Mouse (Mus musculus) 3T3-L1 (cell line): Measurements from ENCODE around the gene Cyp2c39.
"Not testable (repeated sequence)": the region's sequence is repeated elsewhere in the genome, so short reads cannot be mapped to it uniquely, and the experiment has no call there.

ENCODE experiments used
- DNase-seq: peaks from one replicate; pipeline ENCODE4 v3.0.0-alpha.2; 2015; ENCODE audit warnings: low read depth, low spot score

Gene Cyp2c39

DNA sequence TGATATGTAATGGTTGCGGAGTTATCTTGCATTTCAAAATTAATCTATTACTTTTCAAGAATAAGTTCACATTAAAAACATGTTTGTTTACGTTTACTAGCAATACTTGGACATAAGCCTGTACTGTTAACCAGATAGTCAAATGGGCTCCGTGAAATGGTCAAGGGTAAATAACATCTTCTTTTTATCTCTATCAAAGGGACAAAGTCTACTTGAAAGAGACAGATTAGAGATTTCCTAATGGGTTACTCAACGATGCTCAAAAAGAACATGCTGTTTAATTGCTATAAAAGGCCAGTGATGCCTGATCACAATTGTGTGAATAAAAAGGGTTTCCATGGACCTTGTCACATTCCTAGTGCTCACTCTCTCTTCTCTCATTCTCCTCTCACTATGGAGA lies at the start of gene Cyp2c39:
TSS of gene Cyp2c39 (plus strand) at position 329 of the 400 bp plus-strand sequence.
- DNase-seq = no peak

DNA sequence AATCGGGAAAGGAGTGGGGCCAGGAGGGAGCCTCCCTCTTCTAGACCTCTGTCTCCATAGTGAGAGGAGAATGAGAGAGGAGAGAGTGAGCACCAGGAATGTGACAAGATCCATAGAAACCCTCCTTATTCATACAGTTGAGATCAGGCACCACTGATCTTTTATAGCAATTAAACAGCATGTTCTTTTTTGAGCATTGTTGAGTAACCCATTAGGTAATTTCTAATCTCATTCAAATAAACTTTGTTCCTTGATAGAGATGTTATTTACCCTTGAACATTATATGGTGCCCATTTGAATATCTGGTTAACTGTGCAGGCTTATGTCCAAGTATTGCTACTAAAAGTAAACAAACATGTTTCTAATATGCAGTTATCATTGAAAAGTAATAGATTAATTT lies 47.7 kb upstream of the Cyp2c39 start, which contains the start of gene Cyp2c38:
TSS of gene Cyp2c38 (minus strand) at position 135 of the 400 bp plus-strand sequence.
- no peak for DNase-seq

DNA sequence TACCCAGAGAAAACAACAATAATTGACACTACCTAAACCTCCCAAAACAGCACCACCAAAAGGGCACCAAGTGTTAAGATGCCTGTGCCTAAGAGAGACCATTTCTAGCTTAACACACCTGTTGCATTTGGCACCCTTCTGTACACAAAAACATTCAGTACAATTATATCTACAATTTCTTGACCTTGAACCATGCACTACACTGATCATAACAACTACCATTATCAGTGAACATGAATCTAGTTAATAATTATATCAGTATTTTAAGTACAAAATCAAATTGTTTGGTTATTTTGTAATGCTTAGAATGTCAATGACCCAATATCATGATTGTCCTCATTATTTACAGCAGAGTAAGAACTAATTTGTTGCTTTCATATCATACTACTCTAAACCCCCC lies 46.7 kb upstream of the Cyp2c39 start:
- DNase-seq = no peak

DNA sequence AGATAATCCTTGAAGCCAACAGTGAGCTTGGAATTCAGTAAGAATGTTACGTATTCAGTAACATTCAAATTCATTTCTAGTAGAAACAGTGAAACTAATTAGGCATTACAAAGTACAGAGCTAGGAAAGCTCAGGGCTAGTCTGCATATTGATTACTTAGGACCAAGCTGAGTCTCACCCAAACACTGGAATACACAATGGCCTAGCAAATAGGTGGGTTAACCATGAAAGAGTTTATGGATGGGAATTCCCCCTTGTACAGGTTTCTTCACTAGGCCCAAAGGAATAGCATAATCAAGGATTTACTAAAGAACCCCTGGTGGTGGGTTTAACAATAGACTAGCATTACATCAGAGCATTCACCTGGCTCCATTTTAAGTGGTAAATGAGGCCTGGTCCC lies 26.7 kb upstream of the Cyp2c39 start:
- not testable (repeated sequence) for DNase-seq

DNA sequence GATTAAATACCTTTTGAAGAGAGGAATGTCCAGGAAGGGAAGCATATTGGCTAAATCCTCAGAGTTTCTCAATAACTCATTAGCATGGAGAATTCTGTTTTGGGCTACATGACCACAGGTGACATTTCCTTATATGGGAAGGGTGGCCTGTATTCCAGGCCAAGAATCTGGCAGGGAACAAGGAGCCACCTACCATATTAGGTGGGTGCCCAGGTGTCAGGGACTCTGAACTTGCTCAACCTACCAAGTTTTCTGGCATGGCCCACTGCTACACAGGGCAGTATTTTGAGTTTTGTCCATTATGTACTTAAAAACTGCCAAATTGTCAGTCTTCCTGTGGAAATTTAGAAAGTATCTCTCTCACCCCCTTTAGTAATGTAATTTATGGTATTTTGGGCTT lies 4.3 kb upstream of the Cyp2c39 start:
- DNase-seq = no peak

DNA sequence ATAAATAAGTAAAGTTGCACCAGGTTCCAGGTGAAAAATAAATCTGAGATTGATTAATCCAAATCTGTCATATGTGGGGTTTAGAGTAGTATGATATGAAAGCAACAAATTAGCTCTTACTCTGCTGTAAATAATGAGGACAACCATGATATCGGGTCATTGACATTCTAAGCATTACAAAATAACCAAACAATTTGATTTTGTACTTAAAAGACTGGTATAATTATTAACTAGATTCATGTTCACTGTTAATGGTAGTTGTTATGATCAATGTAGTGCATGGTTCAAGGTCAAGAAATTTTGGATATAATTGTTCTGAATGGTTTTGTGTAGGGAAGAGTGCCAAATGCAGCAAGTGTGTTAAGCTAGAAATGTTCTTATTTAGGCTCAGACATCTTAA lies 1.1 kb upstream of the Cyp2c39 start:
- DNase-seq = no peak
